Mouse (Mus musculus): ENCODE results near the gene Alox5.

Alox5 gene

DNA sequence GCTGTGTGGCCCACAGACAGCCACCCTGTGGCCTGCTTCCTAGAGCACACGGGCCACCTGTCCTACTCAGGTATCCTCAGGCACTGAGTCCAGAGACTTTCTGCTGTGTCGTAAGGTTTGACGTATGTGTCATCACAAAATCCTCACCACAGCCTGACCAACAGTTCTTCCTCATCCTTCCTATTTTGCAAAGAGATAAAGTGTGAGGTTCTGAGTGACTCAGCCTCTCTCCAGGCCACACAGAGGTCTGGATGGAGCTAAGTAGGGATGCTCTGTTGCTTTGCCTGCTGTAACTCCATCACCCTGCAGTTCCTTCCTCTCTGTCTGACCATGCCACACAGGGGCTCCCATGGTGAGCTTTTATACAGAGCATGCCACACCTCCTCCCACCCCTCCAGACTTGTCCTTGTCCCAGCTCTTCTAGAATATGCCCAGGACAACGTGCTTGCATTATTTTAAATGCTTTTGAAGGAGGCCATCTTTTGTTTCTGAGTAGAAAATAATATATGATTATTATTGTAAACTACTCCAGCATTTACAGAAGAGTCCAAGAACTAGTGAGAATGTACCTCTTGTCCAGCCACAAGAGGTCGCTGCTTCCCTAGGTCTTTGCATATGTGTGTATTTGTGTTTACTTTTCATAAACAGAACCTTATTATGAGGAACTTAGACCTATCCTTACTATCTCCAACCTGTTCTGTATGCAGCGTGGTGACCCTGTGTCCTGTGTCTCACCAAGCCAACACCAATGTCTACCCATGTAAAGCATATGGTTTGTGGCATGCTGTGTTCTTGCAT, 43.3 kb downstream of the Alox5 start:
- no peak for DNase-seq (ENCODE audit: low spot score in 2 of 2)

DNA sequence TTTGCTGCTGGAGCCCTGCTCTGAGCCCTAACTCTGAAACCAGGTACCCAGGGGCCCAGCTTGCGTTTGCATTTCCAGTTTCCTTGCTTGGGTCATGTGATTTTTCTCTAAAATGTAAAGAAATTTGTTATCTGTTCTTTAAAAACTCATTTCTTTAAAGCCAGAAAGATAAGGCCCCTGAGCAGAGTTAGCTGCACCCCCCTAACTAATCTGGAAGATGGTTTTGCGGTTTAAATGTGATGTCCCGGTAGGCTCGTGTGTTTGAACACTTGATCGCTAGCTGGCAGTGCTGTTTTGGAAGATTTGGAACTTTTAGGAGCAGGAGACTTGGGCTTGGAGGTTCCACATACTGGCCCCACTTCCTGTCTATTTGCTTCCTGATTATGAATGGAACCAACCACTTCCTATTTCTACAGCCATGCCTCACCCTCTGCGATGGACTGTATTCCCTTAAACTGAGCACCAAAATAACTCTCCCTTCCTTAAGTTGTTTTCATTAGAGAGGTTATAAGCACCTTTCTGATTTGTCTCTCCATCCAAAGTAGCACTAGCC, 44.9 kb downstream of the Alox5 start:
- no peak for DNase-seq (ENCODE audit: low spot score in 2 of 2)

DNA sequence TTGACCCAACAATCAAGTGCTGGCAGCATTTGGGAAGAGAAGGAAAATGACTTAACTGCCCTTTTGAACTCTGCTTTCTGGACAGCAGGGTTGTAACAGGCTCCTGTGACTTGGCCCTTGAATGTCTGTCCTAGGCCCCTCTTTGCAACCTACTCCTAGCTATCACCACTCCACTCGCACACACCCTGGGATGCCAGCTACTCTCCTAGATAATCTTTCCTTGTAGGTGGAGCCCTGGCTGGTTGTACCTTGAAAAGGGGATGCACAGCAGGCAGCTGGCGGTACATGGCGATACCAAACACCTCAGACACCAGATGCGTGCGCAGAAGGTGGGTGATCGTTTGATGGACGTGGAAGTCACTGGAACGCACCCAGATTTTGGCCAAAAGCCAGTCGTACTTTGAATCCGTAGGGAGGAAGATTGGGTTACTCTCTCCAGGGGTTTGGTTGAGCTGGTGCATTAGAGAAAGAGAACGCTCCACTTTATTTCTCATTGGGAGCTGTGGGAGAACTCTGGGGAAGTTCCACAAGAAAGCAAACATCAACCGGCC, 45.8 kb downstream of the Alox5 start:
- no peak for DNase-seq (ENCODE audit: low spot score in 2 of 2)

DNA sequence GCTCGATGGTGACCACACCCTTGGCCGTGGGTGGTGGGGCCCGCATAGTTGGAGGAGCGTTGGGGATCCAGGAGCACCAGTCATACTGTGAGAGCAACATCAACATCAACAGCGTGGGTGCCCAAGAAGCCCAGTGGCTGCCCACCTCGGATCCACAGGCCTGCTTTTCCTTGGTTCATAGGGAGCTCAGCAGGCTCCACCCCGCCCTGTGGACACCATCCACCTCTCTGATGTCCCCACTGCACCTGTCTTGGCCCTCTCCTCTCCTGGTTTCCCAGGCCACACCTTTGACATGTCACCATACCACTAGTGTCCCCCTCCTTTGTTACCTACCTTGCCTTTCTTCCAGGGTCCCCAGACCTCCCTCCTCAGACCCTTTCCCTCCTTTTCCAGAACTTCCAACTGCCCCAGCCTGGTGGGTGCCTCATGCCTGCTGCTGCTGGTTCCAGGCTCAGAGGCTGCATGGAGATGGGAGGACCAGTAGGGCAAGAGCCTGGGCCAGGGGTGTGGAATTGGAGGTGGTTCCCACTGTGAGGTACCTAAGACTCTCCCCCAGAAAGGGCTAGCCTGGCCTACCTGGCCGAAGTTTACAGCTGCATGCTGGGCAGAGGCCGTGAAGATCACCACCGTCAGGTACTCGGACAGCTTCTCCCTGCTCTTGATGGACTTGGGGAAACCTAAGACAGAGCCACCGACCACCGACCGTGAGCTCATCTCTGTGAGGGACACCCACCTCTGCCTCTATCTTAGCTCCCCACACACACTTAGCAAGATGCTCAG, 48.2 kb downstream of the Alox5 start:
- no peak for DNase-seq (ENCODE audit: low spot score in 2 of 2)

DNA sequence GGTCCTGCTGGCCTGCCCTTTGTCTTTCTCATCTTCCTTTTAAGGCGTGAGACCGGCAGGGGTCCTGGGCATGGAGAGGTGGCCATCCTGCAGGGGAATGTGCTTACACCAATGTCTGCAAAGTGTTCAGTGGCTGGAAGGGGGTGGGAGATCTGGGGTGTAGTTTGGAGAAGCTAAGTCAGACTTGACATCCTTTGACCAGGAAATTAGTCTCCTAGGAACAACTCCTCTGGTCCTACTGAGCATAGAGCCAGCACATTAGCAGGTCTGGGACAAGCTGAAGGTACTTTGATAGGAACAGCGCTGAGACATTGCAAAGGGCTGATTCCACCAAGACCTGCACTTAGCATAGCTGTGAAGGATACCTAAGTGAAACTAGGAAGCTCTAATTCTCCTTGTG, 49.3 kb downstream of the Alox5 start:
- DNase-seq (ENCODE audit: low spot score in 2 of 2) = no peak

DNA sequence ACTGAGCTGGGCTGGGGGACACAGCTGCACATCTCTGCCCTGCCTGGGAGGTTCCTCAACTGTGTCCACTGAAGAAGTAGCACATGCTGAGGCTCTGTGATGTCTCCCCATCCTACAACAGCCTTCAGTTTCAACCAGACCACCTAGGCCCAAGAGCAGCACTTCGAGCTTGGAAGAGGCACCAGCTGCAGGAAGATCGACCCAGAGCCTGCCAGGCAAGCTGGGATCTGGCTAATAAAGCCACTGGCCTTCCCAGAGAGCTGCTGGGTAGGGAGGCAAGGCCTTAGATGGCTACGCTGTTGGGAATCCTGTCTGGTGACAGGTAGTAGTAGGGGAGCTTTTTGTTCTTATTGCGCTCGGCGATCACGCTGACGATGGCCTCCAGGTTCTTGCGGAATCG, 50.5 kb downstream of the Alox5 start:
- DNase-seq (ENCODE audit: low spot score in 2 of 2) = no peak

DNA sequence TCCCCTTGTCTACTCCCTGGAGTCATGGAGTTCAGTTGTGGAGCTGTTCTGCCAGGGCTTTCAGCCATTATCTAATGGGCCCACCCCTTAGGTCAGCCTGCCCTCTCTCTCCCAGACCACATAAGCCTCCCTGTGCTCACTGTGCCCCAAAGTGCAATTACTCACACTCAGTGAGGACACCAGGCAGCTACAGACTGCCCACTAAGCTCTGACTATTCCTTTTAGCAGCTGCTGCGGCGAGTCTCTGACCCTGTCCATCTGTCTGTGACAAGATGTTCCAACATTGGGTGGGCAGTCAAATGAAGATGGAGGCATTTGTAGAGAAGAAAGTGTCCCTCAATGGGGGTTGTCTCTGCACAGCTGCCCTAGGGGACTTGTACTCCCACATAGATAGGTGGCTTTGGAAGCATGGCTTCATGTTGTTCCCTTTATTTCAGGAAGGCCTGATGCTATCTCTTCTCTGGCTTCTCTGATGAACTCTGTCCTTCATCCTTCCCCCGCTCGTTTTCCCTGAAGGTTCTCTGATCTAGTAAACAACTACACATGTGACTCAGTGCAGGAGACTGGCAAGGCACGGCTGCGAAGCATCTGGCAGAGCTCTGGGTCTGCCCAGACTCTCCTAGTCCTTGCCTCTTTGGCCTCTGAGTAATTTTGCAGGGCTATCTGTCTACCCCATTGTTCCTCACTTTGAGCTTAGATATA, 52.9 kb downstream of the Alox5 start:
- no peak for DNase-seq (ENCODE audit: low spot score in 2 of 2)

DNA sequence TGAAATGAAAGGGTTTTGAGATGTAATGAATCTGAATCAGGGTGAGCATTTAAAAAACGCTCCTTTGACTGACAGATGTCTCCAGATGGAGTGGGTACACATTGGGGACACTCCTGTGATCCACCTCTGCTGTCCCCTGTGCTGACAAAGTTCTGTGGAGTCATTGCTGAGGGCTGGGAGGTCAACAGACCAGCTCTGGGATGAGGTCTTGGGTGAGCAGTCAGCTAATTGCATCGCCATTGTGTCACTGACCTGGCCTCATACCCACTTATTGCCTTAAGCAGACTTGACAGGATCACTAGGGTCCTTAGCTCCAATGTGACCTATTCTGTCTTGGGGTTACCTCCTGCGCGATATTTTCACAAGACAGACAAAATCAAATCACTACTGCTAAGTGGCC, 53.8 kb downstream of the Alox5 start:
- no peak for DNase-seq (ENCODE audit: low spot score in 2 of 2)

DNA sequence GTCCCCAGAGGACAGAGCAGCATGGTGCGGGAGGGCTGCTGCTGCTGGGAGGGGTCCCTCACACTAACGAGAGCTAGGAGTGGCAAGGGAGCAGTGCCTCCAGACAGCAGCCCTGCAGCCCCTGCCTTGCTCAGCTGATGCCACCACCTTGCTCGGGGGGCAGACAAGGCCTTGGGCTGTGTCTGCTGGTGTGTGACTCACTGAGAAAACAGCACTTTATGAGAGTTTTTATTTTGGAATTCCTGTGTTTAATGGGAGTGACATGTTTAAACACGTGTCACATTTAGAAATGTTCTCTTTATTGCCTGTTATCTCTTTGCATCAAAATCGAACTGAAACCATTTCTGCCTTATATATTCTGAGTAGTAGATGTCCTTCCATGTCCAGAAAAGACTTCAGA, 54.3 kb downstream of the Alox5 start:
- no peak for DNase-seq (ENCODE audit: low spot score in 2 of 2)

DNA sequence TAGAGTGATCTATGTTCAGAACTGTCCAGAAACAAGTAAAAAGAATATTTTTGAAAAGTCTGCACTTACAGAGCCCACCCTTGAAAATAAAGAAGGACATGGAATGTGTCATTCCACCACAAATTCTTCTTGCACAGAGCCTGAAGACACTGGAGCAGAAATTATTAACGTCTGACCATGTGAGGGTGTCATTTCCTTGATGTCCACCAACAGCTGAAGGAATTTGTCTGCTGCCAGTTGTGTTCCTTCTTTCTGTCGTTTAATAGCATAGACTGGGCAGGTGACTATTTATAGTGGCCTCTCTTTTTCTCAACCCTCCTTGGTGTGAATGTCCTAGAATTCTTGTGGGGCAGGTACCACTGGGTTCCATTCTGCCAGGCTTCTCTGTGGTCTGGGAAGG, 54.8 kb downstream of the Alox5 start:
- DNase-seq (ENCODE audit: low spot score in 2 of 2) = no peak

DNA sequence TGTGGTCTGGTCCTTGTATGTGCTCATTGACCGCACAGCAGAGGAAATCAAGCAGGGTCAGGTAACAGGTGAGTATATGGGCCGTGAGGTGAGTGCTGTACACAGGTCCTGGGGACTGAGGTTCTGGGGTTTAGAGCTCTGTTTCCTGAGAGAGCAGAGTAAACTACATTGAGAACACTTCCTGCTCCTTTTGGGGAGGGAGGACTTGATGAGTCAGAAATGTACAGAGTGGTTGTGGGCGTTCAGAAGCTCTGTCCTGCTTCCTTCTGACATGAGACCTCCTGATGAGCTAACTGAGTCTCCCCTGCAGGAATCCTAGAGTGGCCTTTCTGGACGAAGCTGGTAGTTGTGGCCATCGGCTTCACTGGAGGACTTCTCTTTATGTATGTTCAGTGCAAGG, 55.3 kb downstream of the Alox5 start:
- no peak for DNase-seq (ENCODE audit: low spot score in 2 of 2)

DNA sequence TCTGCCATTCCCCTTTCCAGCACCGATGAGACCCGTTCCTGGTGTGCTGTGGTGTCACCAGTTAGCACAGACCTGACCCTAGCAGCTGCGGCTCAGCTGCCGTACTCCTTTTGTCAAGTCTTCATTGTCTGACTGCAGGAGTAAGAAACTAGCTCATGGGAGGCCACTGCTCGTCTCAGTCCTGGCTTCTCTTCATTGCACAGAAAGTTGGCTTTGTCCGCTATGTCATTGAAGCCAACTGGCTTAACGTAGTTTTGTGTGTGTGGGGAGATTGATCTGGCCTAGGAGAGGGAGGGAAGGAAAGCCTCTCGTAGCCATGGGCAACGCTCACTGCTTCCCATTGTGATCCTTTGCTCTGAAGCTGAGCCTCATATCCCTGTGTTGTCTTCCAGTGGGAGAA, 55.7 kb downstream of the Alox5 start:
- no peak for DNase-seq (ENCODE audit: low spot score in 2 of 2)

DNA sequence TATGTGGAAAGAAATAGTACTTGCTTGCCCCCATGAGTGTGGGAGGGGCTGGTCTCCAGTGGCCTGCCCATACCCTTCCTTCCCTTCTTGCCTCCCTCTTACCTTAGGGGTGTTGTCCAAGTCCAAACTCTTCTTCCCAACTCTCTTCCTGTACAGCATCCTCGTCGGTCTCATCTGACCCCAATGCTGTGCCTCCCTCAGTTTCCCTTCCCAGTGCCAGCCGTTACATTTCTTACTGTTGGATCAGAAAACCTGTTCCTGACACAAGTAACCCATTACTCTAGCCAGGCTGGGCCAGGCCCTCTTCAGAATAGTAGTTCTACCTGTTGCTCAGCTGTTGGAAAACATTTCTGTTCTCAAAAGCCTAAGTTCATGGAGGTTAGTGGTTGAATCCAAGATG, 58.6 kb downstream of the Alox5 start:
- DNase-seq (ENCODE audit: low spot score in 2 of 2) = no peak

DNA sequence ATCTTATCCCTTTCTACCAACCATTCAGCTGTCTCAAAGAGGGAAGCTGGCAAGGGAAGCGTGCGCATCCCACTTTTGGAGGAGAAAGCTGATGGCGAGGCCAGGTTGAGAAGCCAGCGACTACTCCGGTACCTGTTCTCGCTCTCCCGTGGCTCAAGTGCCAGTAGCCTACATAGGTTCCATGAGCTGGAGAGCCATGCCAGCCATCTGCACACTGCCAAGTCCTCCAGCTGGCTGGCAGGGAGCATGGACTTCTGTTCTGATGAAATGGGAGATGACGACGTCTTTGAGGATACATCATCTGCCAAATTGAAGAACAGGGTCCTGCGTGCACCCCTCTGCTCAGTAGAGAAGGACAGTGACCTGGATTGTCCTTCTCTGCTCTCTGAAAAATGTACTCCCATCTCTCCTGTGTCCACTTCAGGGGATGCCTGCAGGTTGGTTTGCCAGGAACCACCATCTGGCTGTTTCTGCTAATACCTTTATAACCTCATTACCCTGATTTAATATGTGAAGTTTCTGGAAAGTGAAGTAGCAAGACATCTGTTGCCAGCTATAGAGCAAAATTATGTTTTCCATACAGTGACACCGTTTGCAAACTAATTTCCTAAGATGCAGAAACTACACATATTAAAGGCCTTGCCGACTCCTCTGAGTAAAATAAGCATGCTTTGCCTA, 59.1 kb downstream of the Alox5 start:
- DNase-seq (ENCODE audit: low spot score in 2 of 2) = no peak

DNA sequence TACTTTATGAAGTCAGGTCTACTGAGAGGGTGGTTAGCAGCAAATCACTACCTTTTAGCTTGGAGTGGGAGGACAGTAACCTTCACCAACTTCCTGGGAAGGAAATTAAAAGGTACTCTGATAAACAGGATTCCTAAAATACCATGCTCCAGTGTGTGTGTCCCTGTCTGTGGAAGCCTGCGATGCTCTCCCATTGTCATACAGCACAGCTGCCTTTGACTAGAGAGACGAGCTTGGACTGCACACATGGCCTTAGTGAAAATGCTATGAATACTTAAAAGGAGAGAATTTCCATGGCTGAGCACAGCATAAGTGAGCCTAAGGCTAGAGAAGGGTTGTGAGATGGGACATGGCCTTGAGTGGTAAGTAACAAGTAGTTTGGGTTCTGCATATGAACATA, 62.8 kb downstream of the Alox5 start:
- no peak for DNase-seq (ENCODE audit: low spot score in 2 of 2)

DNA sequence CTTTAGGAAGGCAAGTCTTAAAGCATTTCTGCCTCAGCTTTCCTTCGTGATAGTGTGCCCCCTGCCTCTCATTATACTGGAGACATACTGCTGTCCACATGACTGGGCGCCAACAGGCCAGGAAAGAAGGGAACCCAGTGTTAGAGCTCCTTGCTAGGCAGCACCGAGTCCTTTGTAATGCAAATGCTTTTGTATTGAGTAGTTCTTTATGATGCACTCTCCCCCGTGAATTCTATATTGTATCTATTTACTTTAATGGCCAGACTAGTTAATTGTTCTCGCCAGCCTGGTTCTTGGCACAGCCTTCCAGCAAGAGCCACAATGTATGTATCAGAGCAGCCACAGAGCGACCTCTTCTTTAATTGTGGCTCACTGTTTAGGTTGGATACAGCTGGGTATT, 63.4 kb downstream of the Alox5 start:
- DNase-seq (ENCODE audit: low spot score in 2 of 2) = no peak

DNA sequence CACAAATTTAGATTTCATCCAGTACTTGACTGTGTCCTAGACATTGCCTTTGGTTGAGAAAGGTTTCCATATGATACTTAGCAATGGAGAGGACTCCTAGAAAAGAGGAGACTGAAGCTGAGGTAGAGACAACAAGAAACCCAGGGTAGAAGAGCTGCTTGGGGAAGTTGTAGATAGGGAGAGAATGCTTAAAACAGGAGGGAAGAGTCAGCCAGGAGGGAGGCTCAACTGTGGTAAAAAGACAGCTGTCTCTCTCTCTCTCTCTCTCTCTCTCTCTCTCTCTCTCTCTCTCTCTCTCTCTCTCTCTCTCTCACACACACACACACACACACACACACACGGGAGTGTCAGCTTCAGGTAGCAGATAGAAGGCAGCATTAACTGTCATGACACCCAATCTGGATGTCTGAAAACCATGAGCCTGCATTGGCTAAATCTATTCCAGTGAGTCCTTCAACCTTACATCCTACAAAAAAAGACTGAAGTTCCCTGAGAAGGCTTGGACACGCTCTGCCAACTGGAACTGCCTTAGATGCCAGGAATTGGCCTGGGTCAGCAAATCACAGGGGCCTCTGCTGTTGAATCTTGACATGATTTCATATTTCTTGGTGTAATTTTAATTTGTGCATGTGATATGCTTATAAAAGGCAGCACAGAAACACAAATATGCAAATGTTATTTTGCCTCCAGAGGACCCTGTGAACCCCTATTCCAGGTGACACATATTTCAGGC, 65.9 kb downstream of the Alox5 start:
- no peak for DNase-seq (ENCODE audit: low spot score in 2 of 2)

DNA sequence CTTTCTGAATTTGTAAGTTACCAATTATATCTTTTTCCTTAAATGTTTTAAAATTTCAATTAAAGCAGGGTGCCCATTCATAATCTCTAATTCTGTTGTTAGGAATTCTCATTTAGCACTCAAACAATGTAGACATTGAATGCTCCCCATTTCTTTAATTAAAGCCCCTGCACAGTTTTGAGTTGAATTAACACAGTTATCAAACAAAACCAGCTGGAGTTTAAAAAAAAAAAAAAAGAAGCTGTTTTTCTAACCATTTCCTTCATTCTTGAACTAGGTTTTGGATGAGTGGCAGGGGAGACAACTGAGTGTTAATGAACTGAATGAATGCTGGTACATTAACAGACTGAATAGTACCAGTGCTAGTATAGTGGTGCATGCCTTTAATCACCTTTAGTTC, 71.5 kb downstream of the Alox5 start:
- no peak for DNase-seq (ENCODE audit: low spot score in 2 of 2)

DNA sequence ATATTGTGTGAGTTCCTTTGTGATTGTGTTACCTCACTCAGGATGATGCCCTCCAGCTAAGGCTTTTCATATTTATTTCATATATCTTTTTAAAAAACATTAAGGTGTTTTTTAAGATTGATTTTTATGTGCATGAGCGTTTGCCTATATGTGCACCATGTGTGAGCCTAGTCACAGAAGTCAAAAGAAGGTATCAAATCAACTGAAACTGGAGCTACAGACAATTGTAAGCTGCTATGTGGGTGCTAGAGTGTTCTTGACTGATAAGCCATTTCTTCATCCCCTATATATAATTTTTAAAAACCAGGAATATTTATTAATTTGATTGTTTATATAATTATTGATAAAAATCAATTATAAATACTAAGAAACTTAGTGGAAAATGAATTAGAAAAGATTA, 72.9 kb downstream of the Alox5 start:
- no peak for DNase-seq (ENCODE audit: low spot score in 2 of 2)

DNA sequence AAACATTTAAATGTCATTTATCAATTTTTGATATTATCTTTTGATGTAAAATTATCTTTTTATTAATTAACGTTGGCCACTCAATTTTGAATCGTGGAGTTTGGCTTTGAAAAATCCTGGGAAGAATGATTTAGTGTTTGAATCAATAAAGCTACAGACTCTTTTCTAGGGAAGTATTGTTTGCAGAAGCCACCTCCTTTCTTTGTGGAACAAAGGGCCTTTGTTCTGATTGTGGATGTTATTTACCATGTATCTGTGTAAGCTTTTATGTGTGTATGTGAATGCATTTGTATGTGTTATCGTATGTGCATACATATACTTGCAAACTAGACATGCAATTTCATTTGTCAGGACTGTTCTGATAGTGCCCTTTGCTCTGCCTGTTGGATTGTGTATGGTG, 74.5 kb downstream of the Alox5 start:
- DNase-seq (ENCODE audit: low spot score in 2 of 2) = no peak

DNA sequence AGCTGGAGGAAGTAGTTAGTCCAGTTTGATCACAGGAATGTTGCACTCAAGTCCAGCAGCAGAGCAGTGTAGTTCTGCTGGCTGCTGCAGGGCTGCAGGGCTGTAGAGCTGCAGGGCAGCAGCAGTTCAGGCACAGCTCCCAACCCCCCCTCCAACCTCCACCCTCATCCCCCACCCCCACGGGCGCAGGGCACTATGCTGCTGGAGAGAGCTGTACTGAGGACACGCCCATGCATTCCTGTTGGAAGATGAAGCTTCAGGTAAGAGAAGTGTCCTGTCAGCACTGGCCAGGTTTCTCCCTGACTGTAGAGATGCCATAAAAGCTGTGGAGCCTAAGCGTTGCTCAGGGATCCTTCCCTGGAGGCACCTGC, 74.9 kb downstream of the Alox5 start:
- DNase-seq (ENCODE audit: low spot score in 2 of 2) = no peak

All from frontal cortex, postnatal 25 days (tissue).